Mouse (Mus musculus) liver, embryonic 11.5 days (tissue): ENCODE results near the gene Stac. TPM values are rescaled to one million over a fixed set of nuclear protein-coding genes. Genes with fewer than 3 reads are reported as not detected.

ENCODE experiments used
- ATAC-seq: fragments of 200-750 bp; cut with Nextera tagmentation; replicated peaks from 2 replicates; pipeline ENCODE4 v1.8.0; 2017; ENCODE audit warnings: moderate number of reproducible peaks, mild to moderate bottlenecking, moderate TSS enrichment, moderate library complexity; ENCODE audit not compliant: low FRiP score
- DNase-seq: peaks from one replicate; pipeline ENCODE4 v3.0.0-alpha.2; 2017; ENCODE audit warnings: low spot score
- H3K27ac ChIP-seq: fragments of 300-500 bp; sonication (generic); 2 replicates; pipeline ENCODE4 v1.5.1; 2014; ENCODE audit warnings: mild to moderate bottlenecking, low read depth, low read length, control low read depth
- H3K27me3 ChIP-seq: fragments of 300-500 bp; sonication (generic); replicated peaks from 2 replicates; pipeline ENCODE4 v1.6.1; 2014; ENCODE audit warnings: low read length, mixed read lengths; ENCODE audit not compliant: control insufficient read depth, insufficient read depth
- H3K36me3 ChIP-seq: fragments of 300-500 bp; sonication (generic); 2 replicates; pipeline ENCODE4 v1.6.1; 2014; ENCODE audit warnings: mild to moderate bottlenecking, low read length, moderate library complexity, mixed read lengths; ENCODE audit not compliant: control insufficient read depth, insufficient read depth
- H3K4me1 ChIP-seq: fragments of 300-500 bp; sonication (generic); replicated peaks from 2 replicates; pipeline ENCODE4 v1.6.1; 2014; ENCODE audit warnings: low read length, mixed read lengths; ENCODE audit not compliant: control insufficient read depth, insufficient read depth
- H3K4me2 ChIP-seq: fragments of 300-500 bp; sonication (generic); 2 replicates; pipeline ENCODE4 v1.6.1; 2014; ENCODE audit warnings: mild to moderate bottlenecking, control low read depth, moderate library complexity
- H3K4me3 ChIP-seq: fragments of 300-500 bp; sonication (generic); 2 replicates; pipeline ENCODE4 v1.5.1; 2014; ENCODE audit warnings: low read depth, low read length, control low read depth
- H3K9ac ChIP-seq: fragments of 300-500 bp; sonication (generic); 2 replicates; pipeline ENCODE4 v1.6.1; 2014; ENCODE audit warnings: low read depth, low read length, control low read depth
- H3K9me3 ChIP-seq: fragments of 300-500 bp; sonication (generic); 2 replicates; pipeline ENCODE4 v1.6.1; 2016; ENCODE audit warnings: low read length, inconsistent platforms, mixed read lengths; ENCODE audit not compliant: control insufficient read depth
- WGBS: fragments of 180-500 bp; shearing (Covaris S2); extraction: QIAGEN DNeasy Blood & Tissue Kit; methylation state at CpG from one replicate; pipeline ENCODE4 v1.1.7; 2014; 5-methylcytosine and 5-hydroxymethylcytosine counted together
- polyA plus RNA-seq: library from polyadenylated mRNA; unstranded; fragments of >200 nt; fragmentation: Nextera tagmentation; extraction: Ambion mirVana; gene quantifications from 2 replicates; pipeline ENCODE4 v1.2.1, GENCODE M21; 2014

Stac gene
- polyA plus RNA-seq, 1 experiment from 2014 or later: 0.69 TPM

DNA sequence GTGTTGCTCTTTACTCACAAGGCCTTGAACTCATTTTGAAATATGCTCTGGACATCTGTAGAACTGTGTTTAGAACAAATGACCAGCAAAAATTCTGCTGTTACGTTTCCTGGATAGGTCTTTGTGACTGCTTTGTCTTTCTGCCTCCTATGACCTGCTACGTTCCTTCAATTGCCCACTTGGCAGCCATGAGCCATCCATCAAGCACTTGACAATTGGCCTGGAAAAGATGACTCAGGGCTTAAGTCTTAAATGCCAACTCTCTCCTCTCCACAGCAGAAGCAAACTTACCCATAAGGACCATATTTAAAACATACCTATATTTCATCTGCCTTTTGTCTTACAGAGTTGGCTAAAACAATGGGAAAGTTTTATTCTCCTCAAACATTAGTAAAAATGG is 10.0 kb upstream of the Stac start:
- no peaks in the 10 kb centered on the region for H3K9me3 ChIP-seq
- 57% methylated on average over 2 of the region's 2 CpGs for WGBS
- ATAC-seq: no peak

DNA sequence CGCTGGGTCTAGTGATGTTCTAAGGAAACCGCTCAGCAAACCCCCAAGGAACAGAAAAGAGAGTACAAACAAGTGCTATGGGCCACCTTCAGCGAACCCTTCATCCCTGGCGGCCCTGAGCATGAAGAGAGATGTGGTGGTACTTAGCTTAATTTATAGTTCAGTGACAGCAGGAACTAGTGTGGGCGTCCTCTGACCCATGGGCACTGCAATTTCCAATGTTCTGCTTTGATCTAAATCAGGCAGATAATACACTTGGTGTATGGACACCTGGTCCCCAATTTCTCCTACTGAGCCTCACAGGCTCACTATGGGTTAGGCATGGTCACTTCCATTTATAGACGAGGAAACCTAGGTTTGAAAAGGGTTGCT is 322 bp upstream of the Stac start:
- Histone ChIP-seq H3K27ac (no peak overlapping the region), H3K4me2 (peak overlapping the region; percentile 77), H3K36me3 (no peaks in the 10 kb centered on the region), H3K27me3 (peaks cover 24% of the 10 kb centered on the region), H3K9me3 (no peaks in the 10 kb centered on the region), H3K4me1 (no peaks in the 10 kb centered on the region), H3K4me3 (peak overlapping the region; percentile 50), H3K9ac (no peak overlapping the region)
- WGBS: 15% methylated on average over 6 of the region's 6 CpGs
- DNase-seq (no peak), ATAC-seq (0 out of 2 replicates have a peak, but pooled peaks have one; percentile 18)

More for the DNA sequence above, 10.0 kb upstream of the Stac start:
- Histone ChIP-seq H3K36me3 (no peaks in the 10 kb centered on the region), H3K4me2 (no peak overlapping the region), H3K9ac (no peak overlapping the region), H3K27ac (no peak overlapping the region), H3K4me1 (no peaks in the 10 kb centered on the region), H3K27me3 (no peaks in the 10 kb centered on the region), H3K4me3 (no peak overlapping the region)
- no peak for DNase-seq

DNA sequence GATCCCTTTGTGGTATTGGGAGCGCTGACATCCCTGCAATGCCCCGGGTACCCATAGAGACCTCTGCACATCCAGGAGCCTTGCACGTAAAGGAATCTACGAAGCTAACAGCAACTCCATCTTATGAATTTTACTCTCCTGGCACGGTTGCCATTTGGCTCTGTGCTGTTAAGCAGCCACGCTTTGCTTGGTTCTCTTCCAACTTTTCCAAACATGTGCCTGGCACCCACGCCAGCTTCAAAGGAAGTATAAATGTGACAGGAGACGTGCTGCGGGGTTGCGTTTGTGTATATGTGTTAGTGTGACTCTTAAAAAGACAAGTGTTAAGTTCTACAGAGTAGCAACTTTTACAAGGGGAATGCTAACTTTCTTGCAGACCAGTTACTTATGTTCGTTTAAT is 1.0 kb downstream of the Stac start:
- Histone ChIP-seq H3K4me2 (no peak overlapping the region), H3K4me3 (no peak overlapping the region)

DNA sequence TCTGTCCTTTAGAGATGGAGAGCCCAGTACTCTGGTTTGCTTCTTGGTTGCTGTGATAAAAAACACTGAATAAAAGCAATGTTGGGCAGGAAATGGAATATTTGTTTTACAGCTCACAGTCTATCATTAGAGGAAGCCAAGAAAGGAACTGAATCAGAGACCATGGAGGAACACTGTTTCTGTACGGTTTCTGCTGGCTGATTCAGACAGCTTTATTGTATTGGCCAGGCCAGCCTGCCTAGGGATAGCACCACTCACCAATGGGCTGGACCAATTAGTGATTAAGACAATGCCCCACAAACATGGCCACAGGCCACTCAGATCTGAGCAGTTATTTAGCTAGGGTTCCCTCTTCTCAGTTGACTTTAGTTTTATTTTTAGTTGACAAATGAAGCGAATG is 6.0 kb downstream of the Stac start:
- no peak overlapping the region for H3K4me2 ChIP-seq
- H3K27ac ChIP-seq: no peak overlapping the region
- no peaks in the 10 kb centered on the region for H3K4me1 ChIP-seq
- H3K9me3 ChIP-seq: no peaks in the 10 kb centered on the region
- DNase-seq (no peak), ATAC-seq (no peak)
- H3K9ac ChIP-seq: no peak overlapping the region
- no peaks in the 10 kb centered on the region for H3K36me3 ChIP-seq
- WGBS: 62% methylated on average over 2 of the region's 2 CpGs
- H3K27me3 ChIP-seq: peaks cover 6% of the 10 kb centered on the region
- H3K4me3 ChIP-seq: no peak overlapping the region

More for the DNA sequence above, 1.0 kb downstream of the Stac start:
- DNase-seq (no peak), ATAC-seq (no peak)
- H3K9ac ChIP-seq: no peak overlapping the region
- no peaks in the 10 kb centered on the region for H3K36me3 ChIP-seq
- no peak overlapping the region for H3K27ac ChIP-seq
- no peaks in the 10 kb centered on the region for H3K9me3 ChIP-seq
- no peaks in the 10 kb centered on the region for H3K4me1 ChIP-seq
- peaks cover 24% of the 10 kb centered on the region for H3K27me3 ChIP-seq
- WGBS: 83% methylated on average over 11 of the region's 11 CpGs

DNA sequence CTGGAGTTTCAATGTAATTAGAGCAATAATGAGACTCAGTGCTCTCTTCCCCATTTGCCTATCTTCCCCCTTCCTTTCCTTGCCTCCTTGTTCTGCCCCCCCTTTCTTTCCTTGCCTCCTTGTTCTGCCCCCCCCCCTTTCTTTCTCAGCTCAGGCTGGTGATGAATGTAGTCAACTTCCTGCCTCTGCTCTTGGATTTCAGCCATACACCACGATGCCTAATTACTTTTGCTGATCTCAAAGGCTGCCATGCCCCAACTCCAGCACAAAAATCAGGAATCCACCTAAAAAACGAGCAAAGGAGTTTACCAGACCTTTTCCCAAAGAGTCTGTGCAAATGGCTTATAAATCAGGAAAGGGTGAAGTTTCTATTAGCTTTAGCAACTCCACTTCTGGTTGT is 10.6 kb downstream of the Stac start:
- DNase-seq (no peak), ATAC-seq (no peak)
- Histone ChIP-seq H3K27me3 (no peaks in the 10 kb centered on the region), H3K4me1 (no peaks in the 10 kb centered on the region), H3K4me3 (no peak overlapping the region), H3K36me3 (no peaks in the 10 kb centered on the region), H3K9me3 (no peaks in the 10 kb centered on the region), H3K27ac (no peak overlapping the region), H3K9ac (no peak overlapping the region), H3K4me2 (no peak overlapping the region)
- WGBS: 34% methylated on average over 2 of the region's 2 CpGs

DNA sequence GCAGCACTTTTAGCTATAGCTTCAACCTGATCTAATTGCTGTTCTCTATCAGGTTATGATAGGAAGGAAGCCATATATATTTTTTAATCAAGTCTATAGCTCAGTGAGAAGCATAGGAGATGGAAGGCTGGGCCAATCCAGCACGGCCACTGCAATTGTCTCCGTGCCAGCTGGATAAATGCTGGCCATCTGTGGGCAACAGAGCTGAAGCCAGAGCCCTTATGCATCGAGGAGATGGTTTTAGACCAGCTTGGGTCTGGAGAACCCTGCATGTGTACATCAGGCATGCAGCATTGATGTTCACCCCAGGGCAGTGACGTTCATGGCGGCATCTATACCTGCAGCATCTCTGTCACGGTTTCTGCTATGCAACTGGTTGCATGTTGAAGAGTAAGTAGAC is 20.3 kb downstream of the Stac start:
- Histone ChIP-seq H3K4me2 (no peak overlapping the region), H3K9ac (no peak overlapping the region), H3K9me3 (no peaks in the 10 kb centered on the region), H3K27me3 (no peaks in the 10 kb centered on the region), H3K4me3 (no peak overlapping the region), H3K36me3 (no peaks in the 10 kb centered on the region), H3K4me1 (no peaks in the 10 kb centered on the region), H3K27ac (no peak overlapping the region)
- 80% methylated on average over 6 of the region's 6 CpGs for WGBS
- DNase-seq: no peak
- no peak for ATAC-seq

DNA sequence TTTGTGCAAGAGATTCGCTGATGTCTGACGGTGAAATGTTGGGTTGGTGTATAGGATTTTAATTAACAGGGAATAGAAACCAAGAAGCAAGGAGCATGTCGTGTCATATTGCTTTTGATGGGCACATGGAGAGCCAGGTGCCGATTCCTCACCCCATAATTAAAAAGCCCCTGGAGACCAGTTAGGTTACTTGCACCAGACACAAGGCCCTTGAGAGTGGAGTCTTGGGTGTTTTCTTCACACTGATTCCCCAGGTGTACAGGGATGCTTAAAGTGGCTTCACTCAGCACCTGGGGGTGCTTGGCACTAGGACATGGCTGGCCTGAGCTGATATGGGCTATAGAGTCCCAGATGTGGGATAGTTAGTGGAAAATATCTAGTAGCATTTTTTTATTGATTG is 35.1 kb downstream of the Stac start:
- H3K9ac ChIP-seq: no peak overlapping the region
- ATAC-seq: no peak
- H3K36me3 ChIP-seq: no peaks in the 10 kb centered on the region
- no peak overlapping the region for H3K4me2 ChIP-seq
- no peak overlapping the region for H3K27ac ChIP-seq
- 82% methylated on average over 4 of the region's 4 CpGs for WGBS
- no peaks in the 10 kb centered on the region for H3K4me1 ChIP-seq
- H3K9me3 ChIP-seq: no peaks in the 10 kb centered on the region
- DNase-seq: no peak
- H3K27me3 ChIP-seq: no peaks in the 10 kb centered on the region
- H3K4me3 ChIP-seq: no peak overlapping the region

DNA sequence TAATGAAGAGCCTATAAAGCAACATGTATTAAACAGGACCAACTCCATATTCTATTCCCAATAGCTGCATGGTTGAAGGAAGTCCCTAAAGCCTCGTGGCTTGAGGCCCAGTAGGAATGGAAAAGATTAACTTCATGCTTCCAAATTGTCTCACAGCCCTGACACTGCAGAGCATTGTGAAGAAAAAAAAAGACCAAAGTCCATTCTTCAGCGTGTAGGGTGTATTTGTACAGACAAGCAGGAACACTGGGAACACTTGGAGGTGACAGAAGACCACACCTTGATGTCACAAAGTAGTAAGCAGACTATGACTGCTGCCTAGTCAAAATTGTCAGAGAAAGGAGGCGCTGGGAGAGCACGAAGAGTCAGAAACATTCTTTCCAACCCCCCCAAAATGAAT is 45.9 kb downstream of the Stac start:
- H3K27ac ChIP-seq: no peak overlapping the region
- no peak overlapping the region for H3K9ac ChIP-seq
- WGBS: 65% methylated on average over 4 of the region's 4 CpGs
- H3K36me3 ChIP-seq: no peaks in the 10 kb centered on the region
- no peaks in the 10 kb centered on the region for H3K9me3 ChIP-seq
- H3K4me3 ChIP-seq: no peak overlapping the region
- H3K27me3 ChIP-seq: no peaks in the 10 kb centered on the region
- H3K4me1 ChIP-seq: no peaks in the 10 kb centered on the region
- ATAC-seq (no peak), DNase-seq (no peak)
- no peak overlapping the region for H3K4me2 ChIP-seq

DNA sequence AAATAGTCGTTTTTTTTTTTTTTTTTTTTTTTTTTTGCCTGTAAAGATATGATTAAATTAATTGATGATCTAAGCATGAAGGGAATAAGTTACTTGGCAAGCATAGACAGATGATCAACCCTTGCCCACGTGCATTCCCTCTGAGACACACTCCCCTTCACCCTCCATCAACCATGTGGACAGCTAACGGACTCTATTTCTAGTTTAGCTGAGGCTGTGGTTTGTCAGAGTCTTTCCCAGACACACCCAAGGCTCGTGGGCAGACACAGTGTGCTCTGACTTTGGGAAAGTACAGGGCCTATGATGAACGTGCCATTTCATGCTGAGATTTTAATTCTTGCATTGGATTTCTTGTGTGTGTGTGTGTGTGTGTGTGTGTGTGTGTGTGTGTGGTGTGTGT is 46.8 kb downstream of the Stac start:
- Histone ChIP-seq H3K4me2 (no peak overlapping the region), H3K27me3 (no peaks in the 10 kb centered on the region), H3K4me3 (no peak overlapping the region), H3K4me1 (no peaks in the 10 kb centered on the region), H3K36me3 (no peaks in the 10 kb centered on the region), H3K27ac (no peak overlapping the region), H3K9ac (no peak overlapping the region), H3K9me3 (no peaks in the 10 kb centered on the region)
- ATAC-seq (no peak), DNase-seq (no peak)
- WGBS: 39% methylated on average over 5 of the region's 5 CpGs
